Mouse (Mus musculus) myocyte (in vitro differentiated cells): ENCODE data around the gene Aff3.

Experiments
- CEBPB ChIP-seq: IDR thresholded peaks from 2 replicates; pipeline ENCODE4 v1.6.1; 2011; ENCODE audit warnings: mild to moderate bottlenecking, moderate library complexity; ENCODE audit not compliant: poor library complexity, insufficient read depth, severe bottlenecking
- E2F4 ChIP-seq: IDR thresholded peaks from one replicate; pipeline ENCODE4 v1.6.1; 2011; ENCODE audit warnings: mild to moderate bottlenecking, control low read depth, moderate library complexity; ENCODE audit not compliant: insufficient read depth
- MAX ChIP-seq: IDR thresholded peaks from one replicate; pipeline ENCODE4 v1.6.1; 2011; ENCODE audit warnings: low read depth, mild to moderate bottlenecking, control low read depth
- MYOD1 ChIP-seq, 3 experiments: IDR thresholded peaks; one replicate each; pipeline ENCODE4 v1.6.1; 2011; ENCODE audit warnings: control low read depth in 2 of 3, low read depth in 2 of 3, mild to moderate bottlenecking in 2 of 3, moderate library complexity in 1 of 3; ENCODE audit not compliant: insufficient read length in 2 of 3, control insufficient read depth in 1 of 3
- MYOG ChIP-seq, 3 experiments: IDR thresholded peaks; one replicate each; pipeline ENCODE4 v1.6.1; 2011; ENCODE audit warnings: control low read depth in 2 of 3, low read depth in 2 of 3, mild to moderate bottlenecking in 2 of 3; ENCODE audit not compliant: insufficient read length in 2 of 3, control insufficient read depth in 1 of 3, insufficient read depth in 1 of 3
- POLR2A ChIP-seq: IDR thresholded peaks from one replicate; pipeline ENCODE4 v1.6.1; 2011; ENCODE audit warnings: low read depth, mild to moderate bottlenecking, control low read depth, moderate library complexity; ENCODE audit not compliant: insufficient read length
- POLR2AphosphoS2 ChIP-seq: IDR thresholded peaks from one replicate; pipeline ENCODE4 v1.6.1; 2011; ENCODE audit warnings: low read depth, control low read depth; ENCODE audit not compliant: insufficient read length
- REST ChIP-seq: IDR thresholded peaks from one replicate; pipeline ENCODE4 v1.6.1; 2011; ENCODE audit warnings: mild to moderate bottlenecking, control low read depth, moderate library complexity; ENCODE audit not compliant: insufficient read depth, insufficient read length
- TCF12 ChIP-seq: IDR thresholded peaks from one replicate; pipeline ENCODE4 v1.6.1; 2011; ENCODE audit warnings: mild to moderate bottlenecking, control low read depth; ENCODE audit not compliant: poor library complexity, insufficient read depth, severe bottlenecking
- USF1 ChIP-seq: IDR thresholded peaks from one replicate; pipeline ENCODE4 v1.6.1; 2011; ENCODE audit warnings: low read depth, mild to moderate bottlenecking, control low read depth, moderate library complexity

GRCm38 (mm10) chr1:38384010-38384409 lies 280.7 kb downstream of the Aff3 start:
- TF ChIP-seq REST (no peak), MYOG (IDR thresholded peaks at IDR 0.05; ENCODE audit: control insufficient read depth in 1 of 3, insufficient read depth in 1 of 3, insufficient read length in 2 of 3, low read depth in 2 of 3) (no peak), POLR2A (no peak), MYOD1 (IDR thresholded peaks at IDR 0.05; ENCODE audit: control insufficient read depth in 1 of 3, insufficient read length in 2 of 3, low read depth in 2 of 3) (no peak), E2F4 (no peak), POLR2AphosphoS2 (no peak), MAX (no peak), CEBPB (no peak), USF1 (no peak), TCF12 (no peak)
